ENCODE assay signal across 8 mouse cellular contexts in the genomic region with DNA sequence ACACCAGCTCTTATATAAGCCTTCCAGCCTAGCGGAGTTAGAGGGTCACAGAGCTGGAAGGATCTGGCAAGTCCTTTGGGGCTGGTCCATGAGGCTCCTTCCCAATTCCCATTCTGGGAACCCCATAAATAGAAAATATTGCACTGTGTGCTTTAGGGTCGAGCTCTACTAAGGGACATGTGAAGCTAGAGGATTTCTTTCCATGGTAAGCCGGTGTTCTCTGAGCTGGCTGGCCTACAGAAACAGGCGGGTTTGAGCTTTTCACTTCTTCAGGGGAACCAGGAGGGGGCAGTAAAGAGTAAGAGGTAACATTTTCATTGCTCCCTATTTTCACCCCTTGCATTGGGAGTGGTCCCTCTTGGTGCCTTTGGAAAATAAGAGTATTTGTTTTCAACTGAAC. TPM values are rescaled to one million over a fixed set of nuclear protein-coding genes. Genes with fewer than 3 reads are reported as not detected.
DNase-seq lines count a peak whose midpoint lies in the region; ATAC-seq and TF ChIP-seq lines count a peak whose summit lies in the region.

No protein-coding gene starts in this region.

- WGBS in embryonic facial prominence, embryonic 13.5 days: 65% methylated on average over 4 of the region's 4 CpGs
- WGBS in stomach, postnatal 0 days: 34% methylated on average over 4 of the region's 4 CpGs
- WGBS in forebrain, embryonic 15.5 days: 62% methylated on average over 4 of the region's 4 CpGs

- H3K4me3 ChIP-seq in embryonic facial prominence, embryonic 13.5 days: no peak overlapping the region
- 0 out of 2 replicates have a peak overlapping the region, but pooled peaks have one; percentile 15 for H3K4me3 ChIP-seq in stomach, postnatal 0 days (ENCODE audit: low read depth, low read length)
- no peak overlapping the region for H3K4me3 ChIP-seq in forebrain, embryonic 15.5 days

- H3K9me3 ChIP-seq in embryonic facial prominence, embryonic 13.5 days: no peaks in the 10 kb centered on the region
- no peaks in the 10 kb centered on the region for H3K9me3 ChIP-seq in stomach, postnatal 0 days (ENCODE audit: control insufficient read depth, low read length)
- no peaks in the 10 kb centered on the region for H3K9me3 ChIP-seq in forebrain, embryonic 15.5 days

- in situ Hi-C loops in Patski (cut with MboI; ENCODE audit: low pct_unique_long_range_greater_than_20kb): loop anchor here (5.0 kb wide), 1 partner anchor 84 kb away; no protein-coding TSS in a partner anchor

- no peaks in the 10 kb centered on the region for H3K27me3 ChIP-seq in Patski
- no peaks in the 10 kb centered on the region for H3K27me3 ChIP-seq in embryonic facial prominence, embryonic 13.5 days
- H3K27me3 ChIP-seq in stomach, postnatal 0 days (ENCODE audit: control insufficient read depth, insufficient read depth, low read length): no peaks in the 10 kb centered on the region
- H3K27me3 ChIP-seq in forebrain, embryonic 15.5 days: no peaks in the 10 kb centered on the region

- TF ChIP-seq CTCF in Patski (IDR thresholded peaks at IDR 0.05): peak; percentile 84
- TF ChIP-seq CTCF in stomach, postnatal 0 days (IDR thresholded peaks at IDR 0.05; ENCODE audit: low read depth): peak; percentile 87

- DNase-seq in layer of hippocampus, adult 9-10 months (ENCODE audit: low spot score): peak; percentile 26
- no peak for DNase-seq in layer of hippocampus, adult 11-12 months (ENCODE audit: low spot score)
- no peak for DNase-seq in Patski (ENCODE audit: low read depth, low spot score)
- peak; percentile 32 for DNase-seq in kidney, postnatal 14 days
- no peak for DNase-seq in stomach, postnatal 0 days (ENCODE audit: low spot score)

- peaks cover 28% of the 10 kb centered on the region for H3K4me1 ChIP-seq in embryonic facial prominence, embryonic 13.5 days
- H3K4me1 ChIP-seq in stomach, postnatal 0 days (replicated peaks; ENCODE audit: control insufficient read depth, insufficient read depth): no peaks in the 10 kb centered on the region
- no peaks in the 10 kb centered on the region for H3K4me1 ChIP-seq in forebrain, embryonic 15.5 days

- no peak overlapping the region for H3K4me2 ChIP-seq in embryonic facial prominence, embryonic 13.5 days
- peak overlapping the region; percentile 44 for H3K4me2 ChIP-seq in stomach, postnatal 0 days (replicated peaks; ENCODE audit: low read depth)
- H3K4me2 ChIP-seq in forebrain, embryonic 15.5 days (replicated peaks): no peak overlapping the region

- POLR2A ChIA-PET in Patski (lab: Charles Lee): interaction anchor here (1.0 kb wide), 1 partner anchor 276 kb away, joined by 3 read pairs; no protein-coding TSS in a partner anchor

- H3K9ac ChIP-seq in embryonic facial prominence, embryonic 13.5 days: no peak overlapping the region
- no peak overlapping the region; the same call in 1 of the 2 replicates for H3K9ac ChIP-seq in stomach, postnatal 0 days (ENCODE audit: low read length)
- no peak overlapping the region for H3K9ac ChIP-seq in forebrain, embryonic 15.5 days (replicated peaks)

- no peak for ATAC-seq in Patski
- ATAC-seq in embryonic facial prominence, embryonic 13.5 days (ENCODE audit: insufficient number of reproducible peaks, insufficient read depth, low FRiP score, low TSS enrichment, low read depth): no peak
- peak; percentile 32; the same call in 1 of the 2 replicates for ATAC-seq in stomach, postnatal 0 days (ENCODE audit: low FRiP score, low TSS enrichment)
- ATAC-seq in activated CD4-positive, CD25-positive, alpha-beta regulatory T cell, adult 4 months: no peak
- no peak for ATAC-seq in forebrain, embryonic 15.5 days (replicated peaks)

- no peak for TF ChIP-seq EP300 in stomach, postnatal 0 days (optimal IDR thresholded peaks at IDR 0.05)

- 0 out of 2 replicates have a peak overlapping the region, but pooled peaks have one; percentile 79 for H3K27ac ChIP-seq in embryonic facial prominence, embryonic 13.5 days
- H3K27ac ChIP-seq in stomach, postnatal 0 days (replicated peaks): peak overlapping the region; percentile 82
- no peak overlapping the region for H3K27ac ChIP-seq in forebrain, embryonic 15.5 days (replicated peaks)

- CTCF ChIA-PET in Patski (lab: Charles Lee): interaction anchor here (0.7 to 2.9 kb wide), 17 partner anchors 11 to 91 kb away, joined by 3 to 23 read pairs (median 4); no protein-coding TSS in a partner anchor

- no peaks in the 10 kb centered on the region for H3K36me3 ChIP-seq in embryonic facial prominence, embryonic 13.5 days
- H3K36me3 ChIP-seq in stomach, postnatal 0 days (ENCODE audit: control insufficient read depth, insufficient read depth, low read length): peaks cover 3% of the 10 kb centered on the region; the same call in 1 of the 2 replicates
- H3K36me3 ChIP-seq in forebrain, embryonic 15.5 days: no peaks in the 10 kb centered on the region

RNA-seq across cellular contexts. Expression of a gene that starts 13.0 kb away (rescaled TPM):
- 43.6 TPM for polyA plus RNA-seq in Patski (2021)
- polyA plus RNA-seq in embryonic facial prominence, embryonic 13.5 days (2015; fragmentation: Nextera tagmentation; extraction: Ambion mirVana): 17.6 and 19.7 TPM in 2 replicates
- 15.9 and 17.0 TPM in 2 replicates for polyA plus RNA-seq in stomach, postnatal 0 days (2015; fragmentation: Nextera tagmentation; extraction: Ambion mirVana)
- polyA plus RNA-seq in activated CD4-positive, CD25-positive, alpha-beta regulatory T cell, adult 4 months (2017; shearing (Covaris generic)): under 1 TPM; 0.42 to 0.55 TPM
- 3.9 and 4.7 TPM in 2 replicates for polyA plus RNA-seq in forebrain, embryonic 15.5 days (2015; fragmentation: Nextera tagmentation; extraction: Ambion mirVana)

Comparison
In these comparisons a context has a peak if more than half of its experiments do, and no peak if none do; other contexts are left out.
1. DNase-seq: peak in layer of hippocampus, adult 9-10 months (single experiment) and kidney, postnatal 14 days (single experiment); none in layer of hippocampus, adult 11-12 months (single experiment), Patski (single experiment) and stomach, postnatal 0 days (single experiment).